Mouse (Mus musculus): ENCODE measurements around the gene Dcaf12l1. TPM values are rescaled to one million over a fixed set of nuclear protein-coding genes. Genes with fewer than 3 reads are reported as not detected.
"Not testable (repeated sequence)": the region's sequence is repeated elsewhere in the genome, so short reads cannot be mapped to it uniquely, and the experiment has no call there.

Dcaf12l1 gene
- 0.15 and 0.21 TPM in 2 replicates for polyA plus RNA-seq (2012; rRNA removed)

DNA sequence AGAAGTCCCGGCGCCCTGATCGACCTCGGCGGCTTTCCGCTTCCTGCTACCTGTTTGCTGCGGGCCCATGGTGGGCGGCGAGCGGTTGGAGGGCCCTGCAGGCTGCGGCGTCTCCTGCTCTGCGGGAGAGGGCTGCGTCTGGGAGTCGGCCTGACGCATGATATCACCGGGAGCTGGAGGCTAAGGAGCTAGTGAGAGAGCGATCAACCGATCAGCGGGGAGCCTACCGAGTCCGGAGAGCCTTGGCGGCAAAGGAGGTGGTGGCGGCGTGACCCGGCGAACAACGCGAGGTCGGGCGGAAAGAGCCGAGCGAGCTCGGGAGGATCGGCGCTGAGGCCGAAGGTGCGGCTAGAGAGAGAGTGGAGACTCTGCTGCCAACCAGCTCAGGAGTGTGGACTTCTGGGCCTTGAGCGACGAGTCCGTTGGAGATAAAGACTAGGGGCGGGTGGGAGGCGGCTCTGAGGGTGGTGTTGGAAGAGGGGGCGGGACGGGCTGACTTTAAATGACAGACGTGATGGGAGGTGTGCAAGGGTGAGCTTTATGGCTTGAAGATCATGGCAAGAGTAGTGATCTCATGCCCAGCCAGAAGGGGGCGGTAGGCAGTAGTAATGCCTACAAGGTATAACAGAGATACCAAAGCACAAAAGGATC is at the start of gene Dcaf12l1:
Dcaf12l1 (minus strand) TSS at position 437 of the 651 bp plus-strand sequence.
- DNase-seq (ENCODE audit: low read depth, low spot score), result no peak

DNA sequence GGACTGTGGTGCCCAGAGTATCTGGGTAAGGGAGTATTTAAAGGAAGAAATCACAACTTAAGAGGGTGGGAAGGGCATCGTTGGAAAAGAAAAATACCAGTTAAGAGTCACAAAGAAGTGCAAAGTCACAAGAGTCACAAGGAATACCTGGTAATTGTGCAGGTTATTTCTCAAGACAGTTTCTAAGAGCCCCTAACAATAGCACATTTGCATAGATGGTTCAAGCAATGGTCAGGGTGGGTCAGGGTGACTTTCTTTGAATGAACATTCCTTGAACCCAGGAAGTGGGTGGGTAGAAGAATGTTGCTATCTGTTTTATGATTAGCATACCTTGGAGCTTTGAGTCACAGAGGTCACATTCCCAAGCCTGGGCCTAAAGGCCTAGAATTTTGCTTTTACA is 19.4 kb upstream of the Dcaf12l1 start:
- not testable (repeated sequence) for DNase-seq (ENCODE audit: low read depth, low spot score)
- 46% methylated on average over 1 of the region's 1 CpGs for WGBS

More for the DNA sequence above, at the start of gene Dcaf12l1:
- WGBS, result 25% methylated on average over 47 of the region's 47 CpGs

- WGBS, result 47% methylated on average over 36 of the region's 36 CpGs
- DNase-seq (ENCODE audit: low read depth, low spot score), result no peak
Observed at GRCm38 (mm10) chrX:44789036-44789760, 799 bp downstream of the Dcaf12l1 start.

Measured in large intestine, adult 2 months (tissue).